Mouse (Mus musculus): ENCODE measurements around the gene 4930524B15Rik.

The 4930524B15Rik gene

DNA sequence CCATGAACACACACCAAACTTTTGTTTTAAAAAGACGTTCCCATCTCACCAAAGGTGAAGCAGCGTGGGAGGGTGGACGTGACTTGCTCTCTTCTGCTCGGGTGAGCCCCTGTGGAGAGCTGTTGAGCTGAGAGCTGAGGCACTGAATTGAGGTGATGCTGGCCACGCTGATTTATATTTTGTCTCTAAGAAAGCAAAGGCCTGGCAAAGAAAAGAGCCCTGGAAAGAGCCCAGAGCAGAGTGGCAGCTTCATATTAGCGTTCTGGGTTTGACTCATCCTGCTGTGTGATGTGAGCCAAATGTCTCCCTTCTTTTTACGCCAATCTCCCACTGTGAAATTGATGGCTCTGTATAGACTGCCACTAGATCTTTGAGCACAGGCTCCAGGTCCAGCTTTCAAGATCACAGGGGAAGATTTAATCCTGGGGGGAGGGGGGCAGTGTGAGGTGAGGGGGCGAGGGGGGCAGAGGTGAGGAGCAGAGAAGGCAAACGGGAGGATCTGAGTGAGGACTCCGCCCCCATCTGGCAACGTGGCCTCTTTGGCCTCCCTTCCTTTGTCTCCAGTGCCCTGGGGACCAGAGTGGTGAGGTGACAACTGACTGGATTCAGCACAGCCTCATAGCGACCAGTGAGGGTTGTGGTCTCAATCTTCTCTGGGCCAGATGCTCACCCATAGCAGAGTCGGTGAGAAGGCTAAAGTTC is 44.7 kb downstream of the 4930524B15Rik start:
- H3K36me3 ChIP-seq (ENCODE audit: control insufficient read depth, insufficient read depth, low read length, poor library complexity, severe bottlenecking) = no peaks in the 10 kb centered on the region
- no peak for DNase-seq (ENCODE audit: low read depth, low spot score)
- H3K27me3 ChIP-seq (ENCODE audit: control insufficient read depth, insufficient read depth, low read length, poor library complexity, severe bottlenecking) = no peaks in the 10 kb centered on the region

DNA sequence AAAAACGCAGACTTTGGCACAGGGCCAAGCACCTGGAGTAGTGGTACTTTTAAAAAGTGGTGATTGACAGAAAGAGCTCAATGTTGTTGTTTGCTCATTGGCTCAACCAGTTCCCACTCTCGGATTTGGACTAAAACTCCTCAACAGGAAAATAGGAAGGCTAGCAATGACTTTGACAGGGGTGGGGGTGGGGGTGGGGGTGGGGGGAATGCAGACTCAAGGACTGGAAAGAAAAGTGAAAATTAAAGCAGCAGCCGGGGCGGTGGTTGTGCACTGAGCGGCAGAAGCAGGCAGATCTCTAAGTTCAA is 45.2 kb downstream of the 4930524B15Rik start:
- Histone ChIP-seq H3K36me3 (ENCODE audit: control insufficient read depth, insufficient read depth, low read length, poor library complexity, severe bottlenecking) (no peaks in the 10 kb centered on the region), H3K27me3 (ENCODE audit: control insufficient read depth, insufficient read depth, low read length, poor library complexity, severe bottlenecking) (no peaks in the 10 kb centered on the region)
- DNase-seq (ENCODE audit: low read depth, low spot score) = no peak

DNA sequence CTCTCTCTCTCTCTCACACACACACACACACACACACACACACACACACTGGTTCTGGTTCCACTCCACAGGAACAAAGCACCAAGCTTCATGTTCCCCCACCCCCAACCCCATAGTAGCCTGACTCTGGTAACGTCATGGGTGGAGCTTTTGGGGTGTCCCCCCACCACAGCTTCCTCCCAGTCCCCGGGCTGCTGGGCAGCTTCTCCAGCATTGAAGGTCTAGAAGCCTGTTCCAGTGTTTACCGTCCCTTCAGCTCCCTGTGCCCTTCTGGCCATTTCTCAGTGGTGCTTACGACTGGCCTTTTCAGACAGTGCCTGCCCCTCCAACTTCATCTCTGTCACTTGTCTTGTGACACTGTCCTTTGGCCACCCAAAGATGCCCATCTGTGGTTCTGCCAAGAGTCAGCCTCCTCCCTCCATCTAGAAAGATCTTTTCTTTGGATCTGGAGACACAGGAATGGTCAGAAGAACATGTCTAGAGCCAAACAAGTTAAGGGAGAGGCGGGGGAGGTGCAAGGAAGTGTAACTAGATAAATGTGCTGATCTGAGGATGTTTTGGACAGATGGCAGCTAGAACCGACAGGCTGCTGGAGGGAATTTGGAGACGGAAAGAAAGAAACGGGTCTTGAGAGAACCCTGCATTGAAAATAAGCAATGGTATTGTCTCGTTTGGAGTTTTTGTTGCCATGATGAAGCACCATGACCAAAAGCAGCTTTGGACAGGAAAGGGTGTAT is 46.6 kb downstream of the 4930524B15Rik start:
- DNase-seq (ENCODE audit: low read depth, low spot score) = peak; percentile 26
- Histone ChIP-seq H3K36me3 (ENCODE audit: control insufficient read depth, insufficient read depth, low read length, poor library complexity, severe bottlenecking) (no peaks in the 10 kb centered on the region), H3K27me3 (ENCODE audit: control insufficient read depth, insufficient read depth, low read length, poor library complexity, severe bottlenecking) (no peaks in the 10 kb centered on the region)

DNA sequence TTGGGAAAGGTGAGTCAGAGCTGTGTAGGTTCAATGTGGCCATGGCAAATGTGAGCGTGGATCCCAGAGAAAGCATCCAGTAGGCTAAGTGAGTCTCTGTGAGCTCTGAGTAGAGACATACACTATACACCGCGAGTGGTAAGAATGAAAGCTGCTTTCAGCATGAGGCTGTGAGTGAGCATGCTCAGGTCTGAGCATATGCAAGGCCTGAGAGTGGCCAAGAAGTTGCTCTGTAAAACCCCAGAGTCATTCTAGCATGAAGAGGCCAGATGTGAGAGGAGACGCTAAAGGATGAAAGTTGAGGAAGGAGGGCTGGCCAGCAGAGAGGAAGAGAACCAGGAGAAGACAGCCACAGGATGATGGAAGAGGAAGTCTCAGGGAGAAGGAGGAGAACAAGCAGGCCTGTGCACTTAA is 47.6 kb downstream of the 4930524B15Rik start:
- no peak for DNase-seq (ENCODE audit: low read depth, low spot score)
- H3K36me3 ChIP-seq (ENCODE audit: control insufficient read depth, insufficient read depth, low read length, poor library complexity, severe bottlenecking) = no peaks in the 10 kb centered on the region
- H3K27me3 ChIP-seq (ENCODE audit: control insufficient read depth, insufficient read depth, low read length, poor library complexity, severe bottlenecking) = no peaks in the 10 kb centered on the region

DNA sequence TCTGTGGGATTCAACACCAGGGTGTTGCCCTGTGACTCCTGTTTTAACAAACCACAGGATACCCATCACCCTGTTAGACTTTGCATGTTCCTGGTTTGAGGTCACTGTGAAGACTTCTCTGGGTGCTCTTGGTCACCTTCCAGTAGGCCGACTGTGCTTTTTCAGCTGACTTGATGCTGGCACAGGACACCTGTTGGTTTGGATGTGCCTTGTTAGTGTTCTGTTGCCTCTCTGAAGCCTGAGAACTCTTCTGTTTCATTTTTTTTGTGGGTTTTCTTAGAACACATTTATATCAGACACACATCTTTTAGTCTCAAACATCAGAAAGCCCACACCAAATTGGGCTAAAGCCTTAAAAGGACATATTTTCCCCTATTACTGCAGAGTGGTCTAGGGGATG is 48.2 kb downstream of the 4930524B15Rik start:
- H3K27me3 ChIP-seq (ENCODE audit: control insufficient read depth, insufficient read depth, low read length, poor library complexity, severe bottlenecking) = no peaks in the 10 kb centered on the region
- no peaks in the 10 kb centered on the region for H3K36me3 ChIP-seq (ENCODE audit: control insufficient read depth, insufficient read depth, low read length, poor library complexity, severe bottlenecking)
- DNase-seq (ENCODE audit: low read depth, low spot score) = no peak

DNA sequence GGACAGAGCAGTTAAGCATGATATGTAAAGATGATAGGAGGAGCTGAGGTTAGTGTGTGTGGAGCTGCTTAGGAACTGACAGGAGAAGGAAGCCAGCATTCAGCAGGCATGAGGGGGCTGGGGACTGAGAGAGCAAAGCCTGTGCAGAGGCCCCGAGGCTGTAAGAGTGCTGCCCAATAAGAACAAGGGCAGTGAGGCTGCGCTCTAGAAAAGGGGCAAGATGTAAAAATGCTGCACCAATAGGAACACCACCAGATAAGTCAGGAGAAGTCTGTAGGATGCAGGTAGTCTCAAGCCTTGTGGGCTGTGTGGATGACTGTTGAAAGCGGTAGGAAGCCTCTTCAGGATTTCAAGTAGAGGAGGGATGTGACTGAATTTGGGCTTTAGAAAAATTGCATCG is 52.8 kb downstream of the 4930524B15Rik start:
- DNase-seq (ENCODE audit: low read depth, low spot score) = no peak
- no peaks in the 10 kb centered on the region for H3K27me3 ChIP-seq (ENCODE audit: control insufficient read depth, insufficient read depth, low read length, poor library complexity, severe bottlenecking)
- H3K36me3 ChIP-seq (ENCODE audit: control insufficient read depth, insufficient read depth, low read length, poor library complexity, severe bottlenecking) = no peaks in the 10 kb centered on the region

DNA sequence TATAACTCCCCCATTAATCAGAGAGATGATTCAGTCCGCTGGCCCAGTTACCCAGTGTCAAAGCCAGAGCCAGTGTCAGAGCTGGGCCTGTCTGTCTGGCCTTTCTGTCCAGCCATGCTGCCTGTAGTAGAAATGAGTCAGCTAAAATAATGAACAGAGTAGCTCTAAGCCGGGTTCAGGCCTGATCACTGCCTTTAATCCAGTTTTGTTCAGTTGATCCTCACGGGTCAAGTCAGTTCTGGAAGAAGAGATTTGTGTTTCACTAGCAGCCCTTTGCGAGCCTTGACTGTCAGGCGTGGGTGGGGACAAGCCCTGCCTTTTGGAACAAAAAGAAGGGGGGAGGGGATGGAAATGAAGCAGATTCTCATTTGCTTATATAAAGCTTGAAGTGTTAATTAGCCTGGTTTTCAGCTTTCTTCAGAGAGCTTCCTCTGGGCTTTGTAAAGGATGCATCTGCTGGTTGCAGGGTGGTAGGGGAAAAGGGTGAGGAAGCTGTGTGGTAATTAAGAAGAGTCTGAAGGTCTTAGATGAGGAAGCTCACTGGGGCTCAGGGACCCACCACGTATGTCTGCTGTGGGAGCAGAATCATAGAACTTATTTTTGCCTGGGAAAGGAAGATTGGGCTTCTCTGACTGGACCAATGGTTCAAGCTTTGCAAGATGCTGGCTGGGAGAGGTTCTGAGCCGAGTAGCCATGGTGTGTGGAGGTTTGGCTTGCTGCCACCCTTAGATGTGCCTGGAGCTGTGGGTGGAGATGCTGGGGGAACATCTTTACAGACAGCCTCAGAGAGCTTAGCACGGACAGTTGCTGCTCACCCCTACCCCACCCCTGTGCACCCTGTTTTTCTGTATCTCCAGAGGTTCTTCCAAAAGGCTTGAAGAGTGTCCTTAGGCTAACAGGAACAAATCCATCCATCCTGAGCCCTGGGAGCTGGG is 54.9 kb downstream of the 4930524B15Rik start:
- H3K36me3 ChIP-seq (ENCODE audit: control insufficient read depth, insufficient read depth, low read length, poor library complexity, severe bottlenecking) = no peaks in the 10 kb centered on the region
- no peaks in the 10 kb centered on the region for H3K27me3 ChIP-seq (ENCODE audit: control insufficient read depth, insufficient read depth, low read length, poor library complexity, severe bottlenecking)
- DNase-seq (ENCODE audit: low read depth, low spot score) = peak; percentile 32

DNA sequence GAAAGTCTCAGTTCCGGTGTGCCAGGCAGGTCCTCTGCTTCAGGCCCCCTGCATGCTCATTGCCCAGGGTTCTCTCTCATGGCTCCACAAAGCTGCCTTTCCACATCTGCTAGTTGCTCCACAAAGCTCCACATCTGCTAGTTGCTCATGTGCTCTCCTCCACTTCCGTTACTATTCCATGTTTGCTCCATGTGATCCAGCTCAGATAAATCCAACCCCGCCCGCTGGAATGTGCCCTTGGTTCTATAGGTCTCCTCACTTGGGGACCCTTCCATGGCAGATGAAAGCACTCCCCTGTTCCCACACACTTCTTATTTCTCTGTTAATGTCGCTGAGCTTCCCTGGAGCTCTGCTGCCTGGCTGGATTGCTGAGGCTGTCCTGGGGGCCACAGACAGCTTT is 61.2 kb downstream of the 4930524B15Rik start:
- DNase-seq (ENCODE audit: low read depth, low spot score) = no peak
- no peaks in the 10 kb centered on the region for H3K36me3 ChIP-seq (ENCODE audit: control insufficient read depth, insufficient read depth, low read length, poor library complexity, severe bottlenecking)

DNA sequence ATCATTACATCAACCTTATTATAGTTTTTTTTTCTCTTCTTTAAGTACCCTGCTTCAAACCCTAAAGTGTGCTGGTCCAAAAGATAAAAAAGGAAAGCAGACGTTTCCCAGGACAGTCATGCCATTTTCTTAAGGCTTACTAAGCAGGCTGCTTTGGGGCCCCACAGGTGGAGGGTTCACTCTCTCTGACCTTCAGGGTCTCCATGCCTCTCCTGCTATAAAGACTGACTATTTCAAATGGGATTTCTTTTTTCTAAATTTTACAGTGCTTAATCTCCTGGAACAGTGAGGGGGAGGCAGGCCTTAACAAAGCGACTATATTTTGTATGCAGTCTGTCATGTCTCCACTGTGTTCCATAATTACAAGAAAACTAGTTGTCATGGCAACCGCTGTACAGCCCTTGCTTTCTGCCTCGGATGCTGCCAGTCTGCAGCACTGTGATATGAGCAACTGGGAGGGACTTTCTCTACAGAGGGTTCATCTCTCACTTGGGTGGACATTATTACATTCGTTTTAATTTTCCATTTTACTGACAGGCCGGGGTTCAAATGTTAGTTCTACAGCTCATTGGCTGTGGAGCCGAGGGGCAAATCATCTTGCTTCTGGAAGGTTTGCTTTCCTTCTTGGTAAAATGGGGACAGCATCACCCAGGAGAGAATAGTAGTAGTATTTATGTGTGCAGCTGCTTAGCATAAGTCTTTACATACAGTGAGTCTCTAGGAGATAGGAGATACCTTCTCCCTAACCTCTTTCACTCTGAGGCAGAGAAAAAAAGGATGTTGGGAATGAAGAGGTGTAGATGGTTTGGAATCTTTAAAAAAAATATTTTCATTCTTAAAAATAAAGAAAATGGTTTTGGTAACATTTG is 62.3 kb downstream of the 4930524B15Rik start:
- H3K27me3 ChIP-seq (ENCODE audit: control insufficient read depth, insufficient read depth, low read length, poor library complexity, severe bottlenecking) = no peaks in the 10 kb centered on the region
- H3K36me3 ChIP-seq (ENCODE audit: control insufficient read depth, insufficient read depth, low read length, poor library complexity, severe bottlenecking) = no peaks in the 10 kb centered on the region
- DNase-seq (ENCODE audit: low read depth, low spot score) = no peak

More for the DNA sequence above, 61.2 kb downstream of the 4930524B15Rik start:
- no peaks in the 10 kb centered on the region for H3K27me3 ChIP-seq (ENCODE audit: control insufficient read depth, insufficient read depth, low read length, poor library complexity, severe bottlenecking)

DNA sequence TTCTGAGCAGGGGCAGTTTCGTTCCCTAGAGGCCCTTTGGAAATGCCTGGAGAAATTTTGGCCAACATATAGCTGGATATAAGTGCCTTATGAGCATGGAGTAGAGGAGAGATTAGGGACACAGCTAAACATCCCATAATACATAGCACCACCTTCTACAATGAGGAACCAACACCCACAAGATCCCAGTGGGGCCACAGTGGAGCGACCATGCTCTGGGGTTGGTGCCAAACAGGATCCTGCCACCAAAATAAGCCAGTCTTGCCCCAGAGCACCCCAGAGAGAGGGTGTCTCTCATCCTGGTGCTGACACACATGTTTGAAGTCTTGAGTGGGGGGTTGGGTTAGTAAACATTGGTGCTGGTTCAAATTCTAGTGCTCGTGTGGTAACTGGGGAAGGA is 63.2 kb downstream of the 4930524B15Rik start:
- Histone ChIP-seq H3K27me3 (ENCODE audit: control insufficient read depth, insufficient read depth, low read length, poor library complexity, severe bottlenecking) (no peaks in the 10 kb centered on the region), H3K36me3 (ENCODE audit: control insufficient read depth, insufficient read depth, low read length, poor library complexity, severe bottlenecking) (no peaks in the 10 kb centered on the region)
- DNase-seq (ENCODE audit: low read depth, low spot score) = no peak
